Mouse (Mus musculus): Measurements from ENCODE around the gene Plekha4.

GRCm38 (mm10) chr7:45478774-45479173 lies 47.4 kb upstream of the Plekha4 start:
- no peak for TF ChIP-seq CTCF (conservative IDR thresholded peaks at IDR 0.05; ENCODE audit: low read length)
- no peak for TF ChIP-seq NANOG (IDR thresholded peaks at IDR 0.05; ENCODE audit: borderline replicate concordance, low read length)
- TF ChIP-seq POU5F1 (IDR thresholded peaks at IDR 0.05; ENCODE audit: borderline replicate concordance, low read length): no peak

Data from E14TG2a.4 (cell line).